Mouse (Mus musculus) ES-Bruce4 (cell line): Measurements from ENCODE around the gene Rap1gap2.

Experiments
- CTCF ChIP-seq: IDR thresholded peaks from one replicate; pipeline ENCODE4 v1.8.1; 2011; ENCODE audit warnings: low read depth, low read length
- POLR2A ChIP-seq: IDR thresholded peaks from one replicate; pipeline ENCODE4 v1.8.1; 2011; ENCODE audit warnings: low read length; ENCODE audit not compliant: insufficient read depth

- no peak for TF ChIP-seq CTCF
- no peak for TF ChIP-seq POLR2A
These were observed 180.8 kb downstream of the Rap1gap2 start for GRCm38 (mm10) chr11:74429798-74430529.
